Mouse (Mus musculus) midbrain, embryonic 11.5 days (tissue): ENCODE measurements around the gene Rnf41. TPM values are rescaled to one million over a fixed set of nuclear protein-coding genes. Genes with fewer than 3 reads are reported as not detected.

Experiments used
- ATAC-seq: fragments of 200-750 bp; cut with Nextera tagmentation; 2 replicates; pipeline ENCODE4 v1.8.0; 2017; ENCODE audit warnings: moderate TSS enrichment, moderate library complexity; ENCODE audit not compliant: low FRiP score
- DNase-seq: peaks from one replicate; pipeline ENCODE4 v3.0.0; 2015; ENCODE audit warnings: low spot score; ENCODE audit errors: missing footprints
- H3K27ac ChIP-seq: fragments of 300-500 bp; sonication (generic); 2 replicates; pipeline ENCODE4 v1.5.1; 2014; ENCODE audit warnings: low read depth, low read length
- H3K27me3 ChIP-seq: fragments of 300-500 bp; sonication (generic); 2 replicates; pipeline ENCODE4 v1.6.1; 2014; ENCODE audit warnings: mild to moderate bottlenecking, low read length, moderate library complexity, mixed read lengths; ENCODE audit not compliant: control insufficient read depth, insufficient read depth
- H3K36me3 ChIP-seq: fragments of 300-500 bp; sonication (generic); 2 replicates; pipeline ENCODE4 v1.6.1; 2014; ENCODE audit warnings: mild to moderate bottlenecking, low read length, moderate library complexity, mixed read lengths; ENCODE audit not compliant: control insufficient read depth, insufficient read depth
- H3K4me1 ChIP-seq: fragments of 300-500 bp; sonication (generic); 2 replicates; pipeline ENCODE4 v1.6.1; 2014; ENCODE audit warnings: low read length; ENCODE audit not compliant: control insufficient read depth, insufficient read depth
- H3K4me2 ChIP-seq: fragments of 300-500 bp; sonication (generic); 2 replicates; pipeline ENCODE4 v1.6.1; 2014; ENCODE audit warnings: mild to moderate bottlenecking, moderate library complexity
- H3K4me3 ChIP-seq: fragments of 300-500 bp; sonication (generic); 2 replicates; pipeline ENCODE4 v1.5.1; 2014; ENCODE audit warnings: low read depth, low read length
- H3K9ac ChIP-seq: fragments of 300-500 bp; sonication (generic); 2 replicates; pipeline ENCODE4 v1.6.1; 2014; ENCODE audit warnings: low read length
- H3K9me3 ChIP-seq: fragments of 300-500 bp; sonication (generic); 2 replicates; pipeline ENCODE4 v1.6.1; 2016; ENCODE audit warnings: low read length; ENCODE audit not compliant: control insufficient read depth
- WGBS: fragments of 180-500 bp; shearing (Covaris S2); extraction: QIAGEN DNeasy Blood & Tissue Kit; methylation state at CpG from one replicate; pipeline ENCODE4 v1.1.7; 2014; 5-methylcytosine and 5-hydroxymethylcytosine counted together
- polyA plus RNA-seq: library from polyadenylated mRNA; unstranded; fragments of >200 nt; fragmentation: Nextera tagmentation; extraction: Ambion mirVana; gene quantifications from 2 replicates; pipeline ENCODE4 v1.2.1, GENCODE M21; 2014

Rnf41 gene
- polyA plus RNA-seq, 1 experiment from 2014 or later = 43.1 TPM

GRCm38 (mm10) chr10:128458719-128459408, 47.4 kb downstream of the Rnf41 start, which contains the start of gene Smarcc2:
Smarcc2 (plus strand) TSS chr10:128459248.
- under 1% methylated on average over 62 of the region's 86 CpGs for WGBS
- ATAC-seq (peak; percentile 79), DNase-seq (peak; percentile 97)
- H3K9ac ChIP-seq = peak within 1 kb of the TSS; percentile 98
- H3K9me3 ChIP-seq = no peaks in the 10 kb centered on the region
- peak within 1 kb of the TSS; percentile 92 for H3K27ac ChIP-seq
- H3K4me1 ChIP-seq = peaks cover 7% of the 10 kb centered on the region
- peaks cover 5% of the 10 kb centered on the region for H3K36me3 ChIP-seq
- peak within 1 kb of the TSS; percentile 54 for H3K4me2 ChIP-seq
- H3K27me3 ChIP-seq = no peaks in the 10 kb centered on the region
- peak within 1 kb of the TSS; percentile 97 for H3K4me3 ChIP-seq

DNA sequence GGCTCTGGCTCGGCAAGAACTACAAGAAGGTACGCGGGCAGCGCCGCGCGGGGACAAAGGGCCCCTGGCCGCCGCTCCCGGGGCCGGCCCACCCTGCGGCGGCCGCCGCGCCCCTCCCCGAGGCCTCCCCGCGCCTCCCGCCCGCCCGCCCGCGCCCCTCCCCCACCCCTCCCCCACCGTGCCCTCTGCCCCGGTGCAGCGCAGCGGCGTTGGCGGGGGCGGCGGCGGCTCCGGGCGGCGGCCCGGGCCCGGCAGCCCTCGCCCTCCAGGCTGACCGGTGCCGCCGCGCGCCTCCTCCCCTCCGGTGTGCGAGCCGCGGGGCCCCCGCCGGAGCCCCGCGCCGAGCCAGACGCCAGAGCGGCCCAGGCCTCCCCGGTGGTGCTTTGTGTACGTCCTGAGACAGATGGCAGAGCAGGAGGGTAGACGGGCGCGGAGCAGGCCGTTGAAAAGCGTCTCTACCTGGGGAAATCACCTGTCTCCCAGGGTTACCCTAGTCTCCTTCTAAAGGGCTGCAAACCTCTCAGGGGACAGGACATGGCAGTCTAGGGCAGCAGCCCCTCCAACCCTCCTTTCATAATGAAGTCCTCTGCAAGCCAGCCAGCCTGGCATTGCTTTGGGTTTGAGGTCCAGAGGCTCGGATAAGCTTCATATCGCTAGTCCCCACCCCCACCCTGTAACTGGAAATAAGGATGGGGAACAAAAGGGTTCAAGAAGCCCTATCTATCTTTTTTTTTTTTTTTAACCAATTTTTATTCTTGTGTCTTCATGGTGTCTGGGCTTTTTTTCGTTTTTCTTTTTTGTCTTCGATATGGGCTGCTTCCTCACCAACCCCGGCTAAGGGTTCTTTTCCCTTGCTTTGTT, 48.2 kb downstream of the Rnf41 start:
- Histone ChIP-seq H3K27ac (peak overlapping the region; percentile 92), H3K9ac (peak overlapping the region; percentile 98), H3K36me3 (peaks cover 10% of the 10 kb centered on the region), H3K9me3 (no peaks in the 10 kb centered on the region), H3K27me3 (no peaks in the 10 kb centered on the region), H3K4me2 (peak overlapping the region; percentile 54), H3K4me3 (peak overlapping the region; percentile 97), H3K4me1 (peaks cover 7% of the 10 kb centered on the region)
- ATAC-seq (peak; percentile 78), DNase-seq (peak; percentile 96)
- WGBS = 1% methylated on average over 42 of the region's 67 CpGs

DNA sequence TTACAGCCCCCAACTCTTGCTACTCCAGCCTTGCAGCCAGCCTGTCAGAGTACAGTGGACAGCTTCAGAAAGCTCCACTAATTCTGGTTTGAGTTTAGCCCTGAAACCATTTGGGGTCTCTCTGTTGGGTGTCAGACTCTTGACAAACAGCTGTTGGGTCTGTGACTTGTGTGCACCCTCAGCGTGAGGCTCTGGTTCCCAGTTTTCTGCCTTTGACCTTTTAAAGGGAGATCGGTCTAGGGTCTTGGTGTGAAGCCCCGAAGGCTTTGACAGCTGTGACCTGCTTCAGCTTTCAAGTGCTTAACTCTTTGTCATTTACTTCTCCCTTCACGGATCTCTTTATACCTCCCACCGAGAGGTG, 48.8 kb downstream of the Rnf41 start:
- no peak for ATAC-seq
- no peaks in the 10 kb centered on the region for H3K27me3 ChIP-seq
- H3K36me3 ChIP-seq = peaks cover 14% of the 10 kb centered on the region
- peaks cover 7% of the 10 kb centered on the region for H3K4me1 ChIP-seq
- peak overlapping the region; percentile 97 for H3K4me3 ChIP-seq
- peak; percentile 88 for DNase-seq
- no peaks in the 10 kb centered on the region for H3K9me3 ChIP-seq
- no peak overlapping the region; the same call in 1 of the 2 replicates for H3K27ac ChIP-seq
- H3K9ac ChIP-seq = peak overlapping the region; percentile 98
- H3K4me2 ChIP-seq = peak overlapping the region; percentile 54
- 4% methylated on average over 5 of the region's 5 CpGs for WGBS

- peaks cover 33% of the 10 kb centered on the region for H3K36me3 ChIP-seq
- H3K9ac ChIP-seq = no peak overlapping the region
- DNase-seq (peak; percentile 70), ATAC-seq (no peak)
- no peaks in the 10 kb centered on the region for H3K4me1 ChIP-seq
- no peak overlapping the region for H3K27ac ChIP-seq
- no peaks in the 10 kb centered on the region for H3K27me3 ChIP-seq
- H3K9me3 ChIP-seq = no peaks in the 10 kb centered on the region
- no peak overlapping the region for H3K4me3 ChIP-seq
- no peak overlapping the region for H3K4me2 ChIP-seq
- 88% methylated on average over 12 of the region's 12 CpGs for WGBS
Observed at GRCm38 (mm10) chr10:128474366-128474765, 62.9 kb downstream of the Rnf41 start.

GRCm38 (mm10) chr10:128486370-128486769, 74.9 kb downstream of the Rnf41 start:
- no peak overlapping the region for H3K9ac ChIP-seq
- no peaks in the 10 kb centered on the region for H3K9me3 ChIP-seq
- H3K4me2 ChIP-seq = no peak overlapping the region
- H3K27me3 ChIP-seq = no peaks in the 10 kb centered on the region
- no peak for DNase-seq
- H3K27ac ChIP-seq = no peak overlapping the region
- 89% methylated on average over 7 of the region's 7 CpGs for WGBS
- H3K4me3 ChIP-seq = no peak overlapping the region
- peaks cover 57% of the 10 kb centered on the region for H3K36me3 ChIP-seq
- ATAC-seq = no peak
- no peaks in the 10 kb centered on the region; the same call in 1 of the 2 replicates for H3K4me1 ChIP-seq

DNA sequence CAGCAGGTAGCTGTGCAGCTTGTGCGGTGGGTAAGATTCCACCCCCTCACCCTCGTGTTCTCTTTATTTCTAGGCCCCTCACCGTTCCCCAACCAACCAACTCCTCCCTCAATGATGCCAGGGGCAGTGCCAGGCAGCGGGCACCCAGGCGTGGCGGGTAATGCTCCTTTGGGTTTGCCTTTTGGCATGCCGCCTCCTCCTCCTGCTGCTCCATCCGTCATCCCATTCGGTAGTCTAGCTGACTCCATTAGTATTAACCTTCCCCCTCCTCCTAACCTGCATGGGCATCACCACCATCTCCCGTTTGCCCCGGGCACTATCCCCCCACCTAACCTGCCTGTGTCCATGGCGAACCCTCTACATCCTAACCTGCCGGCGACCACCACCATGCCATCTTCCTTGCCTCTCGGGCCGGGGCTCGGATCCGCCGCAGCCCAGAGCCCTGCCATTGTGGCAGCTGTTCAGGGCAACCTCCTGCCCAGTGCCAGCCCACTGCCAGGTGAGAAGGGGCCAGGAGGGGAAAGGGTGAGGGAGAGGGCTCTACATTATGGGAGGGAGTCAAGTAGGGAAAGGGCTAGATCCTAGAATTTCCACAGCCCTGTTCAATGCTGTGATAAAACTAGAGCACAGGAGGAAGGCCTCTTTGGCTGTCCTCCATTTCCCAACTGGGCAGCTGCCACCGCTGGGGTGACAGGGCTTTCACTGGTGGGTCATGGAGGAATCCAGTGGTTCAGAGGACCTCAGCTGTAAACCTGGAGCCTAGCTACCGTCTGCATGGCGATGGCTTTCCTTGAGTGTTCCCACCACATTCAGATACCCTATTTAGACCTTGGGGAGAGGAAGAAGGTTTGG, 76.6 kb downstream of the Rnf41 start:
- Histone ChIP-seq H3K4me3 (no peak overlapping the region), H3K9ac (no peak overlapping the region), H3K4me1 (peaks cover 9% of the 10 kb centered on the region), H3K27me3 (no peaks in the 10 kb centered on the region), H3K27ac (no peak overlapping the region), H3K36me3 (peaks cover 46% of the 10 kb centered on the region), H3K9me3 (no peaks in the 10 kb centered on the region), H3K4me2 (no peak overlapping the region)
- 95% methylated on average over 22 of the region's 22 CpGs for WGBS
- DNase-seq = no peak
- no peak for ATAC-seq

DNA sequence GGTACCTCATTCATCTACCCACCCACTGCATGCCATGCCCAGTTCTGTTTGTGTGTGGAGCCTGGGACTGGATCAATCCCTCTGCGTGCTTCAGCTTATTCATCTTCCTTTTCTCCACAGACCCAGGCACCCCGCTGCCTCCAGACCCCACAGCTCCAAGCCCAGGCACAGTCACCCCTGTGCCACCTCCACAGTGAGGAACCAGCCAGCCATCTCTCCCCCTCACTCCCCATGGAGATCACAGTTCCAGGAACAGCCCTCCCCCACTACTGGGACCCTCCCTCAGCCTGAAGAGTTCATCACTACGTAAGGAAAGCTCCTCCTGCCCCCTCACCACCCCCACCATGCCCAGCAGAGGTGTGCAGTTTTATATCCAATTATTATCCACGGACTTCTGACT, 77.3 kb downstream of the Rnf41 start:
- 87% methylated on average over 4 of the region's 4 CpGs for WGBS
- H3K36me3 ChIP-seq = peaks cover 41% of the 10 kb centered on the region
- ATAC-seq = no peak

DNA sequence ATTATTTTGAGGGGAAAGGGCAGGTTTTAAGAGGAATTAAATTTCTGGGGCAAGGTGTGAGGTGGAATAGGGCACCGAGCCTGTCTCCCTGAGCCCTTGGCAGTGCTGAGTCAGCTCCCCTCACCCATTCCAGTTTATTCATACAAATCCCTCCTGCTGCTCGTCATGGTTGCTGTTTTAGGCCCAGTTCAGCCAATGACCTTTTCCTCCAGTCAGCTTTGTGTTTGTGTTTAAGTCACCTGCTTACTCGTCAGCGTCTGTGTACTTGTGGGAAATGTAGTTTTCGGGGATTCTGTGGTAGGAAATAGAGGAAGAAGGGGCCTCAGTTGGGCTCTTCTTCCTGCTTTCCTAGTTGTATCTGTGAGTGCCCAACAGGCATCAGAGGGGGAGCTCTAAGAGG, 77.9 kb downstream of the Rnf41 start:
- no peak for DNase-seq
- Histone ChIP-seq H3K9ac (no peak overlapping the region), H3K4me1 (peaks cover 11% of the 10 kb centered on the region), H3K4me3 (no peak overlapping the region), H3K4me2 (no peak overlapping the region), H3K36me3 (peaks cover 38% of the 10 kb centered on the region), H3K27me3 (no peaks in the 10 kb centered on the region), H3K9me3 (no peaks in the 10 kb centered on the region), H3K27ac (no peak overlapping the region)
- 70% methylated on average over 5 of the region's 5 CpGs for WGBS
- ATAC-seq = no peak

More for the DNA sequence above, 77.3 kb downstream of the Rnf41 start:
- Histone ChIP-seq H3K27me3 (no peaks in the 10 kb centered on the region), H3K4me2 (no peak overlapping the region), H3K4me3 (no peak overlapping the region), H3K9me3 (no peaks in the 10 kb centered on the region), H3K4me1 (peaks cover 9% of the 10 kb centered on the region), H3K27ac (no peak overlapping the region), H3K9ac (no peak overlapping the region)
- DNase-seq = no peak
